Mouse (Mus musculus) retina, embryonic 14.5 days (tissue): ENCODE results near the gene Cd276.

Experiments
- DNase-seq: peaks from one replicate; pipeline ENCODE4 v3.0.0-alpha.2; 2015; ENCODE audit warnings: low spot score

Gene Cd276

GRCm38 (mm10) chr9:58513749-58514148 is 41.5 kb downstream of the Cd276 start:
- DNase-seq: peak; percentile 61

DNA sequence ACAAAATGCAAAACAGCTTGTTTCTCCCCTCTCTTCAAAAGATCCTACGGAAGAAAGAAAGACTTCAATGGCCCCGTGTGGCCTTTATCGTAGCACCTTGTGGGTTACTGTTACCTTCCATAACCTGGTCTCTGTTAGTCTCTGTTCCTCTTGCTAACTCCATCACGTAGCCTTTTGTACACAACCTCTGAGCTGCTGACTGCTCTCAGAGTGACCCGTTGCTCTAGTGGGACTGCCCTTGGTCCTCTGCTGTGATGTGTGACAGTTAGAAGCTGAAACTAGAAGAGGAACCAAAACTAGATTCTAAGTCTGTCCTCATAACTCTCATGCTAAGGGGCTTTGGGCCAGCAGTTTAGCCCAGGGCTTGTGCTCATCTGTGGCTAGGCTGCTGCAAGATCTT is 44.8 kb downstream of the Cd276 start:
- no peak for DNase-seq

- no peak for DNase-seq
These were observed 47.8 kb downstream of the Cd276 start for GRCm38 (mm10) chr9:58507216-58508005.

DNA sequence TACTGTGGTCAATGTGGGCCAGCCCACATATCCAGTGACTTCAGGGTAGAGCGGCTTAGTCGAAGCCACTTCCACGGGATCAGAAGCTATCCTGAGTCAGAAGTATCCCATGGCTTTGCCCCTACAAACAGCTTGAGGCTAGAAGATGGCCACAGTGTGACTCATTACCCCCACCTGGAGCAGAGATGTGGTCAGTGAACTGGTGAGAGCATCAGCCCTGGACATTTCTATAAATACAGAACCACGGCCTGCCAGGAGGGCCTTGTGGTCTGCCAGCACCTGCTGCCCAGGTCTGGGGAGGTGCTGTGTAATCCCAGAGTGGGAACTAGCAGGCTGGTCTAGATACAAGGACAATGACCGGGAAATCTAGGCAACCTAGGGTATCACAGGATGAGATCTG is 54.3 kb downstream of the Cd276 start:
- DNase-seq: no peak

DNA sequence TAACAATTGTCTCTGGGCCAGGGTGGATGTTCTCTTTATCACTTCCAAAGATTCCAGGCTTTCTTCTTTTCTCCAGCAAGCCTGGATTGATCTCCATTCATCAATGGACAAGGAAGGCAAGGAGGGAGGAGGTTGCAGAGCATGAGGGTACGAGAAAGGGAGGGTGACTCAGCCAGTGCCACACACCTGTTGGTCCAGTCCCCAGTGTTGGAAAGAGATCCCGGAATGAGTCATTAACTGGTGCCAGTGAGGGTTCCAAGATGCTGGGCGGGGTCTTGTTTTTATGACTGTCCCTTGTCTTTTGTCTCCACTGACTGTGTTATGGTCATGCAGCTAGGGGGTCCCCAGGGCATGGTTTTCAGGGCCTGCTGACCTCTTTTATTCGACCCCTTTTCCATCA is 57.3 kb downstream of the Cd276 start:
- no peak for DNase-seq

- peak; percentile 43 for DNase-seq
These were observed 58.6 kb downstream of the Cd276 start for GRCm38 (mm10) chr9:58496470-58497182.

DNA sequence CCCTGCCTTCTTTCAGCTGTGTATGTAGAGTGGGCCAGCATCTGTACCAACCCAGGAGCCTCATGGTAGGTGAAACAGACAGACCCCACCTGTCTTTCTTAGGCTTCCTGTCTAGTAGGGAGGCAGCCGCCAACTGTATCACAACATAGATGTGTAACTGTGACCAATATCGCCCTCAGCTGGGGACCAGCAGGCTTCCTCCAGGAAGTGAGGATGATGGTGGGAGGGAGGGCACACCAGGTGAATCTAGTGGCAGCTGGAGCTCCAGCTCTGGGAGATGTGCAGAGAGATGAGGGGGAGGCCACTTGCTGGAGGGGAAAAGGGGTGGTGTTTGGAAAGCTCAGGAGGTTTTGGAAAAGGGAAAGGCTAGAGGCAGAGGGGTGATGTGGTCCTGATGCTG is 60.2 kb downstream of the Cd276 start:
- no peak for DNase-seq

DNA sequence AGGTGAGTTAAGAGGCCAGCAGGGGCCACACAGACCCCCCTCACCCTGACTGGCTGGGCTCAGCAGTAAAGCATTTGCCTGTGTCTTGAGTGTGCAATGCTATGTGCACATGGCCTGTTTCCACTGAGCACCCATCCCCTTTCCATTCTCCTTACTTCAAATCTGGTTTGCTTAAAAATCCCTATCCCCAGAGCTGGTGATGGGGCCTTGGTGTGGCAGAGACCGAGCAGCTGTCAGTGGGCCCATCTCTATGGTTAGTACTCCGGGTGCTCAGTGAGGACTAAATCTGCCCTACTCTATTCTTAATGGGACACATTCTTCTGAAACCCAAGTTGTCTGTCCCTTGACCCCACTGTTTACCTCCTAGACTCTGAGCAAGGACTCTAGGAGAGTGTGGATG is 64.8 kb downstream of the Cd276 start:
- no peak for DNase-seq

DNA sequence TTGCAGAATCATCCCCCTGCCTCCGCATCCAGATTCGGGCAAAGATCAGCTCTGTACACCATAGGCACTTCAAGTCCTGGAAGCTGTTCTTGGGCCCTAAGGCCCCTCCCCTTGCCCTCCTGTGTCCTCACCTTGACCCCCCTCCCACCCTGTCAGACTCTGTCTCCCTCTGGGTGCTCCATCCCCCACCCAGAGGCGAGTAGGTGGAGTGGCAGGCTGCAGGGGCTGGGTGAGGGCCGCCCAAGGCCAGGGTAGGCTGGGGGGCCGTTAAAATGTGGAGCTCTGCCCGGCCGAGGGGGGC is 65.4 kb downstream of the Cd276 start:
- no peak for DNase-seq

GRCm38 (mm10) chr9:58489133-58489864 is 65.9 kb downstream of the Cd276 start:
- peak; percentile 35 for DNase-seq

- peak; percentile 64 for DNase-seq
These were observed 67.1 kb downstream of the Cd276 start, which contains the start of gene Insyn1 for GRCm38 (mm10) chr9:58487851-58488801. Insyn1 (plus strand) TSS chr9:58488603.

GRCm38 (mm10) chr9:58487076-58487475 is 68.2 kb downstream of the Cd276 start:
- no peak for DNase-seq
